Mouse (Mus musculus): ENCODE data around the gene Stx8. TPM values are rescaled to one million over a fixed set of nuclear protein-coding genes. Genes with fewer than 3 reads are reported as not detected.

Stx8 gene
- total and polyA plus RNA-seq, 2 experiments: 3.5 to 12.9 TPM

- no peak overlapping the region for H3K9ac ChIP-seq (ENCODE audit: low read depth, low read length)
- H3K79me2 ChIP-seq (ENCODE audit: control insufficient read depth, insufficient read depth, low read length): no peaks in the 10 kb centered on the region
- H3K4me3 ChIP-seq (ENCODE audit: insufficient read depth, low read depth, low read length): no peak overlapping the region
- H3K27ac ChIP-seq (replicated peaks; ENCODE audit: insufficient read depth, low read depth, low read length): no peak overlapping the region
- H3K27me3 ChIP-seq (ENCODE audit: control insufficient read depth, insufficient read depth, low read length): no peaks in the 10 kb centered on the region
- 90% methylated on average over 10 of the region's 10 CpGs for WGBS
- H3K4me1 ChIP-seq (ENCODE audit: control insufficient read depth, insufficient read depth, low read length): no peaks in the 10 kb centered on the region
- no peaks in the 10 kb centered on the region for H3K36me3 ChIP-seq (ENCODE audit: control insufficient read depth, insufficient read depth, low read length)
- TF ChIP-seq POLR2A (IDR thresholded peaks at IDR 0.05; ENCODE audit: extremely low read depth, insufficient read depth, low read length) (no peak), CTCF (IDR thresholded peaks at IDR 0.05; ENCODE audit: low read depth, low read length) (no peak)
- no peak for DNase-seq (ENCODE audit: extremely low read depth, low read depth, low spot score)
Observed at GRCm38 (mm10) chr11:68195693-68196176, 229.7 kb downstream of the Stx8 start.

GRCm38 (mm10) chr11:68196566-68196965 lies 230.6 kb downstream of the Stx8 start:
- WGBS: 92% methylated on average over 6 of the region's 6 CpGs
- no peaks in the 10 kb centered on the region for H3K27me3 ChIP-seq (ENCODE audit: control insufficient read depth, insufficient read depth, low read length)
- TF ChIP-seq CTCF (IDR thresholded peaks at IDR 0.05; ENCODE audit: low read depth, low read length): no peak
- no peak for TF ChIP-seq POLR2A (IDR thresholded peaks at IDR 0.05; ENCODE audit: extremely low read depth, insufficient read depth, low read length)
- no peaks in the 10 kb centered on the region for H3K36me3 ChIP-seq (ENCODE audit: control insufficient read depth, insufficient read depth, low read length)
- H3K4me1 ChIP-seq (ENCODE audit: control insufficient read depth, insufficient read depth, low read length): no peaks in the 10 kb centered on the region
- no peak overlapping the region for H3K27ac ChIP-seq (replicated peaks; ENCODE audit: insufficient read depth, low read depth, low read length)
- H3K4me3 ChIP-seq (ENCODE audit: insufficient read depth, low read depth, low read length): no peak overlapping the region
- H3K9ac ChIP-seq (ENCODE audit: low read depth, low read length): no peak overlapping the region
- H3K79me2 ChIP-seq (ENCODE audit: control insufficient read depth, insufficient read depth, low read length): no peaks in the 10 kb centered on the region
- no peak for DNase-seq (ENCODE audit: extremely low read depth, low read depth, low spot score)

- Histone ChIP-seq H3K4me1 (ENCODE audit: control insufficient read depth, insufficient read depth, low read length) (no peaks in the 10 kb centered on the region), H3K27ac (replicated peaks; ENCODE audit: insufficient read depth, low read depth, low read length) (no peak overlapping the region), H3K9ac (ENCODE audit: low read depth, low read length) (no peak overlapping the region), H3K27me3 (ENCODE audit: control insufficient read depth, insufficient read depth, low read length) (no peaks in the 10 kb centered on the region), H3K36me3 (ENCODE audit: control insufficient read depth, insufficient read depth, low read length) (no peaks in the 10 kb centered on the region), H3K4me3 (ENCODE audit: insufficient read depth, low read depth, low read length) (no peak overlapping the region), H3K79me2 (ENCODE audit: control insufficient read depth, insufficient read depth, low read length) (no peaks in the 10 kb centered on the region)
- no peak for TF ChIP-seq POLR2A (IDR thresholded peaks at IDR 0.05; ENCODE audit: extremely low read depth, insufficient read depth, low read length)
- TF ChIP-seq CTCF (IDR thresholded peaks at IDR 0.05; ENCODE audit: low read depth, low read length): no peak
- no peak for DNase-seq (ENCODE audit: extremely low read depth, low read depth, low spot score)
- WGBS: 96% methylated on average over 11 of the region's 11 CpGs
Observed at GRCm38 (mm10) chr11:68197471-68197870, 231.5 kb downstream of the Stx8 start.

GRCm38 (mm10) chr11:68198696-68199095 lies 232.7 kb downstream of the Stx8 start:
- H3K79me2 ChIP-seq (ENCODE audit: control insufficient read depth, insufficient read depth, low read length): no peaks in the 10 kb centered on the region
- H3K4me1 ChIP-seq (ENCODE audit: control insufficient read depth, insufficient read depth, low read length): no peaks in the 10 kb centered on the region
- no peaks in the 10 kb centered on the region for H3K36me3 ChIP-seq (ENCODE audit: control insufficient read depth, insufficient read depth, low read length)
- no peak overlapping the region for H3K9ac ChIP-seq (ENCODE audit: low read depth, low read length)
- H3K27ac ChIP-seq (replicated peaks; ENCODE audit: insufficient read depth, low read depth, low read length): no peak overlapping the region
- 78% methylated on average over 10 of the region's 10 CpGs for WGBS
- DNase-seq (ENCODE audit: extremely low read depth, low read depth, low spot score): no peak
- TF ChIP-seq POLR2A (IDR thresholded peaks at IDR 0.05; ENCODE audit: extremely low read depth, insufficient read depth, low read length) (no peak), CTCF (IDR thresholded peaks at IDR 0.05; ENCODE audit: low read depth, low read length) (no peak)
- no peak overlapping the region for H3K4me3 ChIP-seq (ENCODE audit: insufficient read depth, low read depth, low read length)
- H3K27me3 ChIP-seq (ENCODE audit: control insufficient read depth, insufficient read depth, low read length): no peaks in the 10 kb centered on the region

- no peak overlapping the region for H3K27ac ChIP-seq (replicated peaks; ENCODE audit: insufficient read depth, low read depth, low read length)
- H3K36me3 ChIP-seq (ENCODE audit: control insufficient read depth, insufficient read depth, low read length): no peaks in the 10 kb centered on the region
- H3K27me3 ChIP-seq (ENCODE audit: control insufficient read depth, insufficient read depth, low read length): no peaks in the 10 kb centered on the region
- H3K79me2 ChIP-seq (ENCODE audit: control insufficient read depth, insufficient read depth, low read length): no peaks in the 10 kb centered on the region
- no peak for TF ChIP-seq POLR2A (IDR thresholded peaks at IDR 0.05; ENCODE audit: extremely low read depth, insufficient read depth, low read length)
- TF ChIP-seq CTCF (IDR thresholded peaks at IDR 0.05; ENCODE audit: low read depth, low read length): no peak
- no peak overlapping the region for H3K9ac ChIP-seq (ENCODE audit: low read depth, low read length)
- no peak overlapping the region for H3K4me3 ChIP-seq (ENCODE audit: insufficient read depth, low read depth, low read length)
- no peak for DNase-seq (ENCODE audit: extremely low read depth, low read depth, low spot score)
- 88% methylated on average over 8 of the region's 8 CpGs for WGBS
- H3K4me1 ChIP-seq (ENCODE audit: control insufficient read depth, insufficient read depth, low read length): no peaks in the 10 kb centered on the region
Observed at GRCm38 (mm10) chr11:68199103-68199502, 233.1 kb downstream of the Stx8 start.

- TF ChIP-seq POLR2A (IDR thresholded peaks at IDR 0.05; ENCODE audit: extremely low read depth, insufficient read depth, low read length) (no peak), CTCF (IDR thresholded peaks at IDR 0.05; ENCODE audit: low read depth, low read length) (no peak)
- Histone ChIP-seq H3K4me1 (ENCODE audit: control insufficient read depth, insufficient read depth, low read length) (no peaks in the 10 kb centered on the region), H3K36me3 (ENCODE audit: control insufficient read depth, insufficient read depth, low read length) (no peaks in the 10 kb centered on the region), H3K27ac (replicated peaks; ENCODE audit: insufficient read depth, low read depth, low read length) (no peak overlapping the region), H3K4me3 (ENCODE audit: insufficient read depth, low read depth, low read length) (no peak overlapping the region), H3K9ac (ENCODE audit: low read depth, low read length) (no peak overlapping the region), H3K79me2 (ENCODE audit: control insufficient read depth, insufficient read depth, low read length) (no peaks in the 10 kb centered on the region), H3K27me3 (ENCODE audit: control insufficient read depth, insufficient read depth, low read length) (no peaks in the 10 kb centered on the region)
- DNase-seq (ENCODE audit: extremely low read depth, low read depth, low spot score): no peak
- WGBS: 67% methylated on average over 10 of the region's 10 CpGs
Observed at GRCm38 (mm10) chr11:68199801-68200423, 233.9 kb downstream of the Stx8 start.
